Mouse (Mus musculus) heart, embryonic 10.5 days (tissue): Measurements from ENCODE around the gene B630019K06Rik. TPM values are rescaled to one million over a fixed set of nuclear protein-coding genes. Genes with fewer than 3 reads are reported as not detected.
A peak's percentile ranks its signal among the peaks of the same experiment; 100 is the strongest.
"Not testable (repeated sequence)": the region's sequence is repeated elsewhere in the genome, so short reads cannot be mapped to it uniquely, and the experiment has no call there.

ENCODE experiments used
- DNase-seq: peaks from one replicate; pipeline ENCODE4 v3.0.0-alpha.2; 2017; ENCODE audit warnings: low spot score
- H3K27ac ChIP-seq: fragments of 300-500 bp; sonication (generic); 2 replicates; pipeline ENCODE4 v1.5.1; 2016; ENCODE audit warnings: mild to moderate bottlenecking
- H3K27me3 ChIP-seq: fragments of 300-500 bp; sonication (generic); 2 replicates; pipeline ENCODE4 v1.6.1; 2016; ENCODE audit warnings: mild to moderate bottlenecking; ENCODE audit not compliant: poor library complexity, insufficient read depth, severe bottlenecking
- H3K36me3 ChIP-seq: fragments of 300-500 bp; sonication (generic); 2 replicates; pipeline ENCODE4 v1.6.1; 2016; ENCODE audit warnings: mild to moderate bottlenecking, moderate library complexity
- H3K4me1 ChIP-seq: fragments of 300-500 bp; sonication (generic); 2 replicates; pipeline ENCODE4 v1.6.1; 2016; ENCODE audit warnings: mild to moderate bottlenecking
- H3K4me3 ChIP-seq: fragments of 300-500 bp; sonication (generic); 2 replicates; pipeline ENCODE4 v1.5.1; 2016; ENCODE audit warnings: mild to moderate bottlenecking, moderate library complexity
- H3K9me3 ChIP-seq: fragments of 300-500 bp; sonication (generic); 2 replicates; pipeline ENCODE4 v1.6.1; 2016; ENCODE audit warnings: mild to moderate bottlenecking, moderate library complexity
- WGBS: fragments of 180-500 bp; shearing (Covaris S2); methylation state at CpG from one replicate; pipeline ENCODE4 v1.1.7; 2016; 5-methylcytosine and 5-hydroxymethylcytosine counted together
- polyA plus RNA-seq: library from polyadenylated mRNA; unstranded; fragments of >200 nt; fragmentation: Nextera tagmentation; extraction: Ambion mirVana; gene quantifications from 2 replicates; pipeline ENCODE4 v1.2.1, GENCODE M21; 2016

The B630019K06Rik gene
- 1.6 and 1.7 TPM in 2 replicates for polyA plus RNA-seq

DNA sequence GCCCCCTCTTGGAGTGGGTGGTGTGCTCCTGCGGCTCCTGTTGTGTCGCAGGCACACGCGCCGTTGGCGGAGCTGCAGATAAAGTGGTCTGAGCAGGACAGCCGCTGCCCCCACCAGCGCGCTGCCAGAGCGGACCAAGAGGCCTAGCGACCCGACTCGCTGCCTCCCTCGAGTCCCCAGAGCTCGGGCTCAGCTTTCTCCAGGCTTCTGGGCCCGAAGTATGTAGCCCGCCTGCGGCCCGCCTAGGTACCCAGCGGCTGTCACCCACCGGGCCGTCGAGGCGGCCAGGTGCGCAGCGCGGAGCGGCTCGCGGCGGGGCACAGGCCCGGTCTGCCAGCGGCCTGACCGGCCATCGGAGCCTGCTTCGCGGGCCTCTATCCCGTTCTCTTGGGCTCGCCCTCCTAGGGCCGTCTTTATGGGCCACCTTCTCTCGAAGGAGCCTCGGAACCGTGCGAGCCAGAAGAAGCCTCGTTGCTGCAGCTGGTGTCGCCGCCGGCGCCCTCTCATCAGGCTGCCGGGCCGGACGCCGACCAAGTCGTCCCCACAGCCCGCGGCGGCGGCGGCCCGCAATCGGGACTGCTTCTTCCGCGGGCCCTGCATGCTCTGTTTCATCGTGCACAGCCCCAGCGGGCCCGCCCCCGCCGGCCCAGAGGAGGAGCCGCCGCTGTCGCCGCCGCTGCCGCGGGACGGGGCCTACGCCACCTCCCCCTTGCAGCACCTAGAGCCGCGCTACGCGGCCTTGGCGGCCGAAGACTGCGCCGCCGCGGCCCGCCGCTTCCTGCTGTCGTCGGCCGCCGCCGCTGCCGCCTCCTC is at the start of gene B630019K06Rik:
B630019K06Rik (plus strand) TSS at position 40 of the 813 bp plus-strand sequence.
- H3K27ac ChIP-seq = peak within 1 kb of the TSS; percentile 87
- no peak for DNase-seq
- 13% methylated on average over 68 of the region's 95 CpGs for WGBS

DNA sequence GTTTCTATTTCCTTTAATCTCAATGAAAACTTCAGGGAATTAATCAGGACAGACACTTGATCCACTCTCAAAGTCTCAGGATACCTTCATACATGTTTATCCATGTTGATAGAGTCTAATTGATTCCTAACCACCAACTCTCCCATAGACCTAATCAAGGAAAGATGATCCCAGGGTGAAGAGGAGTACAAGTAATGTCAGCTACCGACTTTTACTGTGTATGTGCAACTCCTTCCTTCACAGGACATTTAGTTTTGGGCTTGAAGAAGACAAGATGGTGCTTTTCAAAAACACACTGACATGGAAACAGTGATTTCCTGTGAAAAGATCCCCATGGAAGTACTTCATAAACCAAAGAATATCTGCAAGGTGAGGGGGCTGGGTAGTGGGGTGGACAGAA is 48.5 kb upstream of the B630019K06Rik start, which contains the start of gene Gm6592:
Gm6592 (plus strand) TSS at position 301 of the 400 bp plus-strand sequence.
- Histone ChIP-seq H3K9me3 (no peaks in the 10 kb centered on the region), H3K4me1 (no peaks in the 10 kb centered on the region), H3K36me3 (no peaks in the 10 kb centered on the region), H3K27me3 (no peaks in the 10 kb centered on the region), H3K4me3 (no peak within 1 kb of the TSS), H3K27ac (no peak within 1 kb of the TSS)
- 62% methylated on average over 1 of the region's 1 CpGs for WGBS
- DNase-seq = no peak

More for the DNA sequence above, at the start of gene B630019K06Rik:
- Histone ChIP-seq H3K36me3 (no peaks in the 10 kb centered on the region), H3K9me3 (no peaks in the 10 kb centered on the region), H3K4me3 (peak within 1 kb of the TSS; percentile 62), H3K4me1 (no peaks in the 10 kb centered on the region), H3K27me3 (peaks cover 17% of the 10 kb centered on the region; the same call in 1 of the 2 replicates)

DNA sequence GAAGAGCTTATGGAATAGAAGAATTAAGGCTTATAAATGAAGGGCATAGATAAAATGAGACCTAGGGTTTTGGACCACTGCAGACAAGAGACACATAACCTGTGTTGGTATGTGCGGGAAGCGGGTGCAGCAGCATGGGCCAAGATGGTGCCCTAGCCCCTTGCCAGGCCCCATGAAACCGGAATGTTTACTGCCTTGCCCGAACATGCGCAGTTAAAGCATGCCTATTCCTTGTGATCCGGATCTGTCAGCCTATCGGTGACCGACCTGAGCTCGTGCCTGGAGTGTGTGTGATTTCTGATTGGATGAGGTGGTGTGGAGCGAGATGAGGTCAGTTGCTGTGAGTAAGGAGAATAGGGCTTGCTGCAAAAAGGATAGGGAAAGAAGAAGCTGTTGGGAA is 39.7 kb upstream of the B630019K06Rik start:
- no peak for DNase-seq
- no peaks in the 10 kb centered on the region for H3K27me3 ChIP-seq
- no peak overlapping the region for H3K27ac ChIP-seq

GRCm38 (mm10) chrX:8864331-8864730 is 27.9 kb upstream of the B630019K06Rik start:
- not testable (repeated sequence) for H3K27ac ChIP-seq, H3K4me1 ChIP-seq, H3K36me3 ChIP-seq, H3K27me3 ChIP-seq, H3K4me3 ChIP-seq, H3K9me3 ChIP-seq
- 2% methylated on average over 3 of the region's 3 CpGs for WGBS
- DNase-seq = peak; percentile 79

More for the DNA sequence above, 39.7 kb upstream of the B630019K06Rik start:
- Histone ChIP-seq H3K36me3 (no peaks in the 10 kb centered on the region), H3K4me1 (no peaks in the 10 kb centered on the region), H3K9me3 (no peaks in the 10 kb centered on the region), H3K4me3 (no peak overlapping the region)
- 86% methylated on average over 10 of the region's 10 CpGs for WGBS

GRCm38 (mm10) chrX:8873953-8874352 is 18.2 kb upstream of the B630019K06Rik start, which contains the start of gene Gm5751:
Gene Gm5751 (plus strand): TSS chrX:8874253.
- H3K27ac ChIP-seq, H3K9me3 ChIP-seq, H3K36me3 ChIP-seq, DNase-seq, H3K27me3 ChIP-seq, H3K4me3 ChIP-seq, H3K4me1 ChIP-seq: not testable (repeated sequence)
- WGBS = 80% methylated on average over 3 of the region's 4 CpGs

DNA sequence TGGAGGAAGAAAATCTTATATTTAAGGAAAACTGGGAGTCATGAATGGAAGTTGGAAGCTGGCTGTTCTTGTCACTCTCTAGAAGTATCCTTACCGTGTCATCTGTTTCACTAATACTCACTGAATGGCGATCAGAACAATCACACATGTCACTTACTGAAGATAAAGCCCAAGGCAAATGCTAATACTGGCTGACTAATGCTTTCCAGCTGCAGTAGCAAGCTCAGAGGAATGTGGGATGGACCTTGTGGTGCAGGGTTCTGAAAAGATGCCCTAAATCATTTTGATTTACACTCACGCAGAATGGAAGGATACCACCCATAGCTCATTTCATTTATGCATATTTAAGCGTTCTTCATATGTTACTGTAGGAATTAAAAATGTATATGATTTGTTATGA is 7.8 kb upstream of the B630019K06Rik start:
- Histone ChIP-seq H3K27ac (no peak overlapping the region), H3K36me3 (no peaks in the 10 kb centered on the region), H3K9me3 (no peaks in the 10 kb centered on the region), H3K27me3 (no peaks in the 10 kb centered on the region), H3K4me3 (no peak overlapping the region), H3K4me1 (no peaks in the 10 kb centered on the region)
- WGBS = 60% methylated on average over 4 of the region's 4 CpGs
- no peak for DNase-seq

DNA sequence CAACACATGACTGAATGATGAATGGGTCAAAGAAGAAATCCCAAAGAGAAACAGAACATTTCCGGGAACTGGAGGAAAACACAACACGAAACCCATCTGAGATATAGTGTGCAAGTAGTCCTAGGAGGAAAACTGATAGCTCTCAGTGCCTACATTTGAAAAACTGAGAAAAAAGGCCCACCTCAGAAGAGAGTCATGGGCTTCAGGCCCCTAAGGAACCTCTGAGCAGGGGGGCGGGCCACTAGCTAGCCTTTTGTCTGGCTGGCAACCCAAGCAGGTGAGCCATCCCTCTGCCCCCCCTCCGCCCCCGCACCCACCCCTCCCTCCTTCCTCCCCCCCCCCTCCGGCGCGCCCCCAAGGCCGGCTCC is 223 bp upstream of the B630019K06Rik start:
- Histone ChIP-seq H3K27ac (peak overlapping the region; percentile 87; the same call in 1 of the 2 replicates), H3K9me3 (no peaks in the 10 kb centered on the region), H3K27me3 (peaks cover 17% of the 10 kb centered on the region; the same call in 1 of the 2 replicates), H3K4me1 (no peaks in the 10 kb centered on the region), H3K36me3 (no peaks in the 10 kb centered on the region), H3K4me3 (peak overlapping the region; percentile 62)
- no peak for DNase-seq
- WGBS = 51% methylated on average over 3 of the region's 9 CpGs

DNA sequence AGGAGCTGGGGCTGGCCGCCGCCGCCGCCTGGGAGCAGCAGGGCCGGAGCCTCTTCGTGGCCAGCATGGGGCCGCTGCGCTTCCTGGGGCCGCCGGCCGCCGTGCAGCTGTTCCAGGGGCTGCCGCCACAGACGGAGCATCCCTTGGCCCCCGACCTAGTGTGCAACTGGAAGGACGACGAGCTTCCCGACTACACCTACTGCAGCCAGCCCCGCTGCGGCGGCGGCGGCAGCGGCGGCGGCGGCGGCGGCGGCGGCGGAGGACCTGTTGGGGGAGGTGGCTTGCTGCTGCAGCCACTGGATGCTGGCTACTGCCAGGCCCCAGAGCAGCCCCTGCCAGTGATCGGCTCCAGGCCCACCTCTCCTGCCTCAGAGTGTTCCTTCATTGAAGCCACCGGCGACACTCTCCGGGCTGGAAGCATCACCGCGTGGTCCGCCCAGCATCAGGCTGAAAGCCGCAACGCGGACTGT is 1.0 kb downstream of the B630019K06Rik start:
- H3K4me1 ChIP-seq = no peaks in the 10 kb centered on the region
- DNase-seq = no peak
- peak overlapping the region; percentile 87 for H3K27ac ChIP-seq
- peak overlapping the region; percentile 62 for H3K4me3 ChIP-seq
- peaks cover 17% of the 10 kb centered on the region; the same call in 1 of the 2 replicates for H3K27me3 ChIP-seq
- H3K9me3 ChIP-seq = no peaks in the 10 kb centered on the region
- 15% methylated on average over 41 of the region's 42 CpGs for WGBS
- H3K36me3 ChIP-seq = no peaks in the 10 kb centered on the region

DNA sequence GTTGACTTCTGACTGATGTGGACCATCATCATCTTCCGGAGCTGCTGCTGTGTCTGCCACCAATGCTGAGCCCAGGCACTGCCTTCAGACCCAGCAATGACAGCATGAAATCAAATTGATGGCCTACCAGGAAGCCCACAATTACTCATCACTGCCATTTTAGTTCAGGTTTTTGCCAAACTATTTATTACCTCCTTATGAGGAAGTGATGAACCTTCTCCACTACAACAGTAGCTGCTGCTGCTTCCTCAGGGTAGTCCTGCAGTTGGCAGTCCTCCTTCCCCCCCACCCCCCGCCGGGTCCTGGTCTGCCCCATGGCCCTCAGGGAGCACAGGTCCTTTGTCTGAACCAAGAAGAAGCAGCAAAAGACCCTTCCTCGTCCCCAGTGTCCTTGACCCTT is 8.6 kb downstream of the B630019K06Rik start:
- H3K9me3 ChIP-seq = no peaks in the 10 kb centered on the region
- H3K4me1 ChIP-seq = no peaks in the 10 kb centered on the region
- no peaks in the 10 kb centered on the region for H3K36me3 ChIP-seq
- no peak overlapping the region for H3K27ac ChIP-seq
- no peaks in the 10 kb centered on the region for H3K27me3 ChIP-seq
- DNase-seq = no peak
- no peak overlapping the region for H3K4me3 ChIP-seq
- 70% methylated on average over 4 of the region's 4 CpGs for WGBS

DNA sequence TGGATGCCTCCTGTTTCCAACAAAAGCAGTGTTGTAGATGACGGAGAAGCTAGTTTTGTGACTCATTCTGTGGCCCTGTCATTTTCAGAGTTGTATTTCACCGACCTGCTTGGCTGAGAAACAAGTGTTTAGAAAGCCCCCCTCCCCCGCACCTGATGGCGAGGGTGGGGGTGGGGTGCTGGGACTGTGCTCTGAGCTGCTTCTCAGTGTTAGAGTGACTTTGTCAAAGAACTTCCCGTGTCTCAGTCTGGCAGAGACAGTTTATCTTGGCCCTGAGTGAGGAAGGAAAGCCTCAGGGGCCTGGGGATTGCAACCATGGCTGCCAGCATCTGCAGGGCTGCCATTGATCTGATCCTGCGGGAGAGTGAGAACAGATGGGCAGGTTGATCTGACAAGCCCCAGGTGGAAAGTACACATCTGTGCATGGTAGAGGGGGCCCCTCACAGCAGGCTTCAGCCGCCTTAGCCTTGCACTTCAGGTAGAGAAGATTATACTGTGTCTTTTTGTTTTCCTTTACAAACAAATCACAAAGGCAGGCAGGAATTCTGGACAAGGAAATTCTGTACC is 9.8 kb downstream of the B630019K06Rik start:
- Histone ChIP-seq H3K4me3 (no peak overlapping the region), H3K27me3 (no peaks in the 10 kb centered on the region), H3K9me3 (no peaks in the 10 kb centered on the region), H3K36me3 (no peaks in the 10 kb centered on the region), H3K27ac (no peak overlapping the region), H3K4me1 (no peaks in the 10 kb centered on the region)
- DNase-seq = no peak
- WGBS = 34% methylated on average over 7 of the region's 7 CpGs

DNA sequence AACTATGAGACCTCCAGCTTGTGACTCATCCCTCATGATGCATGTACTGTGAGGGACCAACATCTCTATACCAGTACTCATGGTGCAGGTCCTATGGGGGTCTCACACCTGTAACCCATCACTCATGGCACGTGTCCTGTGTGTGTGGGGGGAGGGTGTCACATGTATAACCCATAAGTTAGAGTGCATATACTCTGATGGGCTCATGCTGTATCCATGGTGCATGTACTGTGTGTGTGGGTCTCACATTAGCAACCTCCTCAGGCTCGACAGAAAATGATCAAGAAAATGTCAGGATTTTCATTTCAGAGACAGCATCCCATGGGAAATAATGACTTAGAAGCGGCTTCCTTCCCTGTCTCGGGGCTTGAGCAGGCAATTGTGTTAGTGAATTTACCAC is 28.9 kb downstream of the B630019K06Rik start:
- H3K36me3 ChIP-seq = no peaks in the 10 kb centered on the region
- no peaks in the 10 kb centered on the region for H3K4me1 ChIP-seq
- H3K27ac ChIP-seq = no peak overlapping the region
- no peaks in the 10 kb centered on the region for H3K9me3 ChIP-seq
- H3K27me3 ChIP-seq = no peaks in the 10 kb centered on the region
- H3K4me3 ChIP-seq = no peak overlapping the region
- WGBS = 86% methylated on average over 4 of the region's 4 CpGs
- DNase-seq = no peak

- no peak for DNase-seq
- Histone ChIP-seq H3K4me1 (no peaks in the 10 kb centered on the region), H3K27me3 (no peaks in the 10 kb centered on the region), H3K27ac (no peak overlapping the region), H3K36me3 (no peaks in the 10 kb centered on the region), H3K9me3 (no peaks in the 10 kb centered on the region), H3K4me3 (no peak overlapping the region)
- WGBS = 49% methylated on average over 9 of the region's 9 CpGs
Measured at GRCm38 (mm10) chrX:8921813-8922607, 29.8 kb downstream of the B630019K06Rik start.
